Mouse (Mus musculus) ES-E14 (cell line): Measurements from ENCODE around the gene Oprd1.

ENCODE experiments used
- CHD2 ChIP-seq: IDR thresholded peaks from 2 replicates; pipeline ENCODE4 v1.6.1; 2014; ENCODE audit warnings: mild to moderate bottlenecking, low read depth, low read length, inconsistent platforms
- MAFK ChIP-seq: IDR thresholded peaks from 2 replicates; pipeline ENCODE4 v1.6.1; 2014; ENCODE audit warnings: mild to moderate bottlenecking, low read depth, low read length, inconsistent platforms; ENCODE audit not compliant: insufficient read depth

DNA sequence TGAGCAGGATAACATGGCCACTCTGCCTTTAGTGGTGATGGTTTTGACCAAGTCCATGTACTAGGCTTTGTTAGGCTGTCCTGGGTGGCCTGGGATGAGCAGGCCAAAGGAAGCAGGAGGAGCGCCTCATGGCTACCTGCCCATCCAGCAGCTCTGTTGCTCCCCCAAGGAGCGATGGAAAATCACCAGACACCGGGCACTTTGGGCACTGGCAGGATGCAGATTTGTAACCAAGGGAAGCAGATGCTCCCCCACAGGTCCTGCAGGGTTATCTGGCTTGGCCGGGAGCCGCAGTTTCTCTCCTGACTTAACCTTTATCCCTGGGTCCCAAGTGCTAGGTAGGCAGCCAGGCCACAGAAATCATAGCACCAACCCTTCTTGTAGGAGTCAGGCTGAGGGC, 10.9 kb downstream of the Oprd1 start:
- TF ChIP-seq MAFK (no peak), CHD2 (no peak)
